Mouse (Mus musculus) heart, embryonic 10.5 days (tissue): ENCODE data around the gene Rhpn2. TPM values are rescaled to one million over a fixed set of nuclear protein-coding genes. Genes with fewer than 3 reads are reported as not detected.

Experiments
- DNase-seq: peaks from one replicate; pipeline ENCODE4 v3.0.0-alpha.2; 2017; ENCODE audit warnings: low spot score
- H3K27ac ChIP-seq: fragments of 300-500 bp; sonication (generic); 2 replicates; pipeline ENCODE4 v1.5.1; 2016; ENCODE audit warnings: mild to moderate bottlenecking
- H3K27me3 ChIP-seq: fragments of 300-500 bp; sonication (generic); 2 replicates; pipeline ENCODE4 v1.6.1; 2016; ENCODE audit warnings: mild to moderate bottlenecking; ENCODE audit not compliant: poor library complexity, insufficient read depth, severe bottlenecking
- H3K36me3 ChIP-seq: fragments of 300-500 bp; sonication (generic); 2 replicates; pipeline ENCODE4 v1.6.1; 2016; ENCODE audit warnings: mild to moderate bottlenecking, moderate library complexity
- H3K4me1 ChIP-seq: fragments of 300-500 bp; sonication (generic); 2 replicates; pipeline ENCODE4 v1.6.1; 2016; ENCODE audit warnings: mild to moderate bottlenecking
- H3K4me3 ChIP-seq: fragments of 300-500 bp; sonication (generic); 2 replicates; pipeline ENCODE4 v1.5.1; 2016; ENCODE audit warnings: mild to moderate bottlenecking, moderate library complexity
- H3K9me3 ChIP-seq: fragments of 300-500 bp; sonication (generic); 2 replicates; pipeline ENCODE4 v1.6.1; 2016; ENCODE audit warnings: mild to moderate bottlenecking, moderate library complexity
- WGBS: fragments of 180-500 bp; shearing (Covaris S2); methylation state at CpG from one replicate; pipeline ENCODE4 v1.1.7; 2016; 5-methylcytosine and 5-hydroxymethylcytosine counted together
- polyA plus RNA-seq: library from polyadenylated mRNA; unstranded; fragments of >200 nt; fragmentation: Nextera tagmentation; extraction: Ambion mirVana; gene quantifications from 2 replicates; pipeline ENCODE4 v1.2.1, GENCODE M21; 2016

The Rhpn2 gene
- polyA plus RNA-seq, 1 experiment from 2014 or later: 7.7 TPM

- H3K9me3 ChIP-seq: no peaks in the 10 kb centered on the region
- H3K4me1 ChIP-seq: peaks cover 22% of the 10 kb centered on the region
- H3K36me3 ChIP-seq: no peaks in the 10 kb centered on the region
- no peak for DNase-seq
- H3K27ac ChIP-seq: peak overlapping the region; percentile 82
- H3K4me3 ChIP-seq: peak overlapping the region; percentile 31
- 29% methylated on average over 16 of the region's 16 CpGs for WGBS
- no peaks in the 10 kb centered on the region for H3K27me3 ChIP-seq
Observed at GRCm38 (mm10) chr7:35379492-35380119, 45.6 kb downstream of the Rhpn2 start.

DNA sequence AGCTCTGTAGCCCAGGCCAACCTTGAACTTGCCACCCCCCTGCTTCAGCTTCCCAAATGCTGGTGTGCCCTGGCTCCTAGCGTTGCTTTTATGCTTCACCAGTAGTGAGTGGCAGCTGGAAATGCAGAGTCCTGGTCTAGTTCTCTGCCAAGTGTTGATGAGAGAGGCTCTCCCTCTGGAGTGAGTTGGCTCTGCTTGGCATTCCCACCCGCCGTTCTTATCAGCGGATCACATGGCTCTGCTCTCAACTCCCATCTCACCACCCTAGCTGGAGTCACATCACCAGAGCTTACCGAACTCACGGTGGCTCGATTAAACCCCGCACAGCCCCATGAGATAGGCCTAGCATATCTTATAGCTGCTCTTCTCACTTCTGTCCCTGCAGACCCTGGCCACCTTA is 46.4 kb downstream of the Rhpn2 start:
- Histone ChIP-seq H3K9me3 (no peaks in the 10 kb centered on the region), H3K4me3 (no peak overlapping the region), H3K27me3 (no peaks in the 10 kb centered on the region), H3K4me1 (peaks cover 22% of the 10 kb centered on the region), H3K27ac (no peak overlapping the region; the same call in 1 of the 2 replicates), H3K36me3 (0 out of 2 replicates have a peak, but pooled peaks cover under 1% of the 10 kb centered on the region)
- WGBS: 42% methylated on average over 8 of the region's 8 CpGs
- DNase-seq: no peak

DNA sequence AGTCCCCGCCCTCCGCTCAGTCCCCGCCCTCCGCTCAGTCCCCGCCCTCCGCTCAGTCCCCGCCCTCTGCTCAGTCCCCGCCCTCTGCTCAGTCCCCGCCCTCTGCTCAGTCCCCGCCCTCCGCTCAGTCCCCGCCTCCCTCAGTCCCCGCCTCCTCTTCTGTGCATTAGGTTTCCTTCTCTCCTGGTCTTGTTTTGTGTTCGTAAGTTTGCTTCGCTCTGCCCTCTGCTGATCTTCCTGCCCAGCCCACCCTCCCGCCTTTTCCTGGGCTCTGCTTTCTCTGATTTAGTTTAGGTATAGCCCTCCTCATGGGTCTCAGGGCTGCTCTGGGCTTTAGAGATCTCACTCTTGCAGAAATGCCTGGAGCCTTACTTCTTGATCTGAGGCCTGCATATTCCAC is 47.9 kb downstream of the Rhpn2 start:
- Histone ChIP-seq H3K36me3 (0 out of 2 replicates have a peak, but pooled peaks cover 5% of the 10 kb centered on the region), H3K27me3 (no peaks in the 10 kb centered on the region), H3K4me3 (no peak overlapping the region), H3K9me3 (no peaks in the 10 kb centered on the region), H3K4me1 (peaks cover 26% of the 10 kb centered on the region), H3K27ac (no peak overlapping the region)
- DNase-seq: no peak
- WGBS: 38% methylated on average over 14 of the region's 16 CpGs

DNA sequence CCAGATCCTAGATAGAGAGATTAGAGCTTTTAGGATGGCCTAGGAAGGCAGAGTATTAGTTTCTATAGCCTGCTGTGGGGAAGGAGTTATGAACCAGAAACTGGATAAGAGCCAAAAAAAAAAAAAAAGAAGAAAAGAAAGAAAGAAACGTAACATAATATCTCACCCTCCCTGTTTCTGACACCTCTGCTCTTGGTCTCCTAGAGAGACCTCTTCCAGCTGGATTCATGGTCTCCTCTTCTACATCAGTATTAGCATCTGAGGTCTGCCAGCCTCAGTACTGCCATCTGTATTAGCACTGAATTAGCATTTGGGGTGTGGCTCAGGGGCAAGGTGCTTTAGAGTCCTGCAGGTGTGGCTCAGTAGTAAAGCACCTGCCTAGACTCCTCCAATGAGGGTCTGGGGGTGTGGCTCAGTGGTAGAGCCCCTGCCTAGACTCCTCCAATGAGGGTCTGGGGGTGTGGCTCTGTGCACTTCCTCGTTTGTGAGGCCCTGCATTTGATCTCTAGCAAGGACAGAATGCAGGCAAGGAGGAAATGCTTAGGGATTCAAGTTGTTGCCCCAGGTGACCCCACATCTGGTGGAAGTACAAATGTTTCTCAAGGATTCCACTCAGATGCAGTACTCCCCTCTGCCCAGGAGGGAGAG is 48.9 kb downstream of the Rhpn2 start:
- Histone ChIP-seq H3K9me3 (no peaks in the 10 kb centered on the region), H3K36me3 (0 out of 2 replicates have a peak, but pooled peaks cover 5% of the 10 kb centered on the region), H3K4me1 (peaks cover 29% of the 10 kb centered on the region), H3K27me3 (no peaks in the 10 kb centered on the region), H3K4me3 (no peak overlapping the region), H3K27ac (no peak overlapping the region)
- no peak for DNase-seq
- 51% methylated on average over 2 of the region's 2 CpGs for WGBS

DNA sequence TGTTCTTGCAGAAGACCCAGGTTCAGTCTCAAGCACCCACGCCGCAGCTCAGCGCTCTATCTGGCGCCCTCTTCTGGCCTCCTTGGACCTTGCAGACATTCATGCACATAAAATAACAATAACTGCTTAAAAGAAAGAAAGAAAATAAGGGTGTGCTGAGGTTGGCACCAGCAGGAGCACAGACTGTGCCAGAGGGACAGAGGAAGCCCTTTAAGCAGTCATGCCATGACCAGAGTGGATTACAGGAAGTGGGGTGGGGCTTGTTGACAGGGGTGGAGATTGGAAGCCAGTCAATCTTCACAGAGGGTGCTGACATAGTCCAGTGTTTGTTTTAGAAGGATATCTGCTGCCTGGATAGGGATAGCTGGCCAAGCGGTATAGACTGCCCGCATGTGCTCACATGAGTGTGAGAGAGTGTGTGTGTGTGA is 52.6 kb downstream of the Rhpn2 start:
- WGBS: 51% methylated on average over 6 of the region's 6 CpGs
- Histone ChIP-seq H3K27ac (no peak overlapping the region), H3K4me1 (peaks cover 18% of the 10 kb centered on the region), H3K27me3 (no peaks in the 10 kb centered on the region), H3K4me3 (no peak overlapping the region), H3K9me3 (no peaks in the 10 kb centered on the region), H3K36me3 (peaks cover 8% of the 10 kb centered on the region; the same call in 1 of the 2 replicates)
- DNase-seq: no peak

GRCm38 (mm10) chr7:35388694-35389093 is 54.7 kb downstream of the Rhpn2 start:
- WGBS: 68% methylated on average over 6 of the region's 6 CpGs
- DNase-seq: no peak
- H3K27me3 ChIP-seq: no peaks in the 10 kb centered on the region
- H3K4me3 ChIP-seq: no peak overlapping the region
- peaks cover 15% of the 10 kb centered on the region for H3K4me1 ChIP-seq
- H3K9me3 ChIP-seq: no peaks in the 10 kb centered on the region
- H3K27ac ChIP-seq: 0 out of 2 replicates have a peak overlapping the region, but pooled peaks have one; percentile 6
- H3K36me3 ChIP-seq: peaks cover 24% of the 10 kb centered on the region; the same call in 1 of the 2 replicates

DNA sequence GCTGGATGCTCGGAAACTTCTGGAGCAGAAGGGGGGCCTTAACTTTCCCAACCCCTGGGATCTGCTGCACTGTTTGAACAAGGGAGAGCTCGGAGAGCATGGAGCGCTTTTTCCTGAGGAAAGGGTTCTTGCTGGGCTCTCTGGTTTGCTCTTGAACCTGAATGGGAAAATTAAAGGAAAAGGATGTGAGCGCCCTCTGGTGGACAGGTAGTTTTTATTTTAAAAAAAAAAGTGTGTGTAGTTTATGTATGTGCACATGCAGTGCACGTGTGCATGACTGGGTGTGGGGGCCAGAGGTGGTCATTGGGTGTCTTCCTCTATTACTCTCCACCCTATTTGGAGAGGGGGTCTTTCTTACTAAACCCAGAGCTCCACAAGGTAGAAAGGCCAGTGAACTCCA is 59.0 kb downstream of the Rhpn2 start:
- peaks cover 33% of the 10 kb centered on the region for H3K36me3 ChIP-seq
- no peak overlapping the region for H3K27ac ChIP-seq
- DNase-seq: no peak
- H3K4me1 ChIP-seq: peaks cover 21% of the 10 kb centered on the region
- H3K9me3 ChIP-seq: no peaks in the 10 kb centered on the region
- 65% methylated on average over 5 of the region's 5 CpGs for WGBS
- H3K4me3 ChIP-seq: no peak overlapping the region
- H3K27me3 ChIP-seq: no peaks in the 10 kb centered on the region

DNA sequence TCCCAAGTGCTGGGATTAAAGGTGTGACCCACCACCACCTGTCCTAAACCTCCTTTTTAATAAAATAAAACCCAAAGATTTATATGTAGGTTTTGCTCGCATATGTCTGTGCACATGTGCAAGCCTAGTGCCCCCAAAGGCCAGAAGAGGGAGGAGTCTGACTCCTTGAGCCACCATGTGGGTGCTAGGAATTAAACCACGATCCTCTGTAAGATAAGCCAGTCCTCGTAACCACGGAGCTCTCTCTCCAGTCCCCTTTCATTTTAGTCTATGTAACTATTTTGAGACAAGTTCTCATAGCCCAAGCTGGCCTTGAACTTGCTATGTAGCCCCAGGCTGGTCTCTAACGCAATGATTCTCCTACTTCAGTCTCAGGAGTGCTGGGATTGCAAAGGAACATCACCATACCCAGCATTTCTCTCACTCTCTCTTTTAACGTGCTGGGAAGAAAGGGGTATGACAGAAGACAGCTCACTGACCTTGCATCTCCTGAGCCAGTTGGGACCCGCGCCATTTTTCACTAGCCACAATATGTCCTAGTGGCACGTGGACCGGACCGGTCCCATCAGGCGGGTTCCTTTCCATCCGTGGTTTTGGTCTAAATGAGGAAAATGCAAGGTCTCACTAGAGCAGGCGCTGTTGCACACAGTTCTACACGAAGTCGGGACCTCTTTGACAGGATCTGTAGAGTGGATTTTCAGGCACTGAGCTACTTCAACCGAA is 61.9 kb downstream of the Rhpn2 start:
- peak overlapping the region; percentile 75 for H3K27ac ChIP-seq
- 10% methylated on average over 17 of the region's 17 CpGs for WGBS
- no peaks in the 10 kb centered on the region for H3K27me3 ChIP-seq
- H3K9me3 ChIP-seq: no peaks in the 10 kb centered on the region
- peaks cover 15% of the 10 kb centered on the region for H3K4me1 ChIP-seq
- DNase-seq: no peak
- H3K4me3 ChIP-seq: peak overlapping the region; percentile 72
- peaks cover 50% of the 10 kb centered on the region for H3K36me3 ChIP-seq

GRCm38 (mm10) chr7:35396542-35397168 is 62.7 kb downstream of the Rhpn2 start, which contains the start of the genes Faap24 and Cep89:
Faap24 (minus strand) TSS chr7:35396836.
Cep89 (plus strand) TSS chr7:35397035.
- Histone ChIP-seq H3K4me3 (peak within 1 kb of the TSS; percentile 72), H3K9me3 (no peaks in the 10 kb centered on the region), H3K4me1 (peaks cover 15% of the 10 kb centered on the region), H3K36me3 (peaks cover 58% of the 10 kb centered on the region), H3K27me3 (no peaks in the 10 kb centered on the region), H3K27ac (peak within 1 kb of the TSS; percentile 84)
- peak; percentile 99 for DNase-seq
- 1% methylated on average over 28 of the region's 28 CpGs for WGBS

GRCm38 (mm10) chr7:35401169-35401568 is 67.2 kb downstream of the Rhpn2 start:
- Histone ChIP-seq H3K27ac (no peak overlapping the region), H3K36me3 (peaks cover 73% of the 10 kb centered on the region), H3K4me1 (peaks cover 9% of the 10 kb centered on the region), H3K27me3 (no peaks in the 10 kb centered on the region), H3K9me3 (no peaks in the 10 kb centered on the region), H3K4me3 (no peak overlapping the region)
- DNase-seq: no peak
- 76% methylated on average over 4 of the region's 4 CpGs for WGBS

GRCm38 (mm10) chr7:35415226-35415625 is 81.3 kb downstream of the Rhpn2 start:
- H3K4me3 ChIP-seq: no peak overlapping the region
- 0 out of 2 replicates have a peak overlapping the region, but pooled peaks have one; percentile 53 for H3K27ac ChIP-seq
- H3K27me3 ChIP-seq: no peaks in the 10 kb centered on the region
- H3K4me1 ChIP-seq: peaks cover 16% of the 10 kb centered on the region
- 34% methylated on average over 5 of the region's 5 CpGs for WGBS
- no peaks in the 10 kb centered on the region for H3K9me3 ChIP-seq
- peaks cover 67% of the 10 kb centered on the region for H3K36me3 ChIP-seq
- no peak for DNase-seq

DNA sequence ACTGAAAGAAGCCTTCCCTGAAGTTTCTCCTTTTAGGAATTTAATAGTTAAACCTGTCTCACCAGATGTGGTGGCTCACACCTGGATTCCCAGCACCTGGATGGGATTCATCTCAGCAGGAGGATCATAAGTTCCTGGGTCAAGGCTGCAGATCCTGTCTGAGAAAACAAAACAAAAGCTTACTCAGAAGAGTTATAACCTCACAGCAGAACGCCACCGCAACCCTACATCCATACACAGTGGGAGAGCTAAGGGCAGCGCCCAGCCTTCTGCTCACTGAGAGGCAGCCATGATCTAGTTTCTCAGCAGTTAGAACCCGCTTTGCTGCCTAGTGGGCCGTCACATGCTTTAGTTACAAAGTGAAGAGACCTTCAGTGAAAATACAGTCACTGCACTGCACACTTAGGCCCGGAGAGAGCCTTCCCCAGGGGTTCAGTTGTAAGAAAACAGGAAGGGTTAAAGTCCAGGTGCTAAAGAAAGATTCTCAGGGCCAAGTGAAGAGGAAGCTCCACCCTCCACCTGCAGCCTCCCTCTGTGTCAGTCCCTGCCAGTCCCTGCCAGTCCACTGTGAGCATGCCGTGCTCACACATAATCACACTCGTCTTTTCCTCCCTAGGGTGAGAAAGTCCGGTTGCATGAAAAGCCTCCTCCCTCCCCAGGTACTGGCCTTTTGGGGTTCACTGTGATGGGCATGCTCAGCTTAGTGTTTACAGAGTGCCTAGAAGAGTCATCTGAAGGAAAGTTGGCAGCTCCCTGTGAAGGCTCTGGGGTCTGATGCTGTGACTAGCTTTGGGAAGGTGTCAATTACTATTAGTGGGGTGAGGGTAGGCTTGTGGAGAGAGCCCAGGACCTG is 82.1 kb downstream of the Rhpn2 start:
- Histone ChIP-seq H3K27ac (peak overlapping the region; percentile 57; the same call in 1 of the 2 replicates), H3K36me3 (peaks cover 67% of the 10 kb centered on the region), H3K4me1 (peaks cover 16% of the 10 kb centered on the region), H3K27me3 (no peaks in the 10 kb centered on the region), H3K9me3 (no peaks in the 10 kb centered on the region), H3K4me3 (no peak overlapping the region)
- no peak for DNase-seq
- 83% methylated on average over 9 of the region's 9 CpGs for WGBS
